Mouse (Mus musculus) small intestine, adult 2 months (tissue): ENCODE data around the gene Bicra.

Experiments used
- CTCF ChIP-seq: fragments of 200-500 bp; IDR thresholded peaks from 2 replicates; pipeline ENCODE4 v1.5.1; 2012; ENCODE audit warnings: low read depth, mild to moderate bottlenecking, control low read depth, inconsistent platforms, low read length, moderate library complexity, mixed read lengths; ENCODE audit not compliant: insufficient replicate concordance, insufficient read length; ENCODE audit errors: extremely low read depth
- POLR2A ChIP-seq: fragments of 200-500 bp; IDR thresholded peaks from 2 replicates; pipeline ENCODE4 v1.6.1; 2012; ENCODE audit warnings: low read depth, mild to moderate bottlenecking, control low read depth, inconsistent platforms, low read length, moderate library complexity

- TF ChIP-seq CTCF (no peak), POLR2A (no peak)
Observed at GRCm38 (mm10) chr7:15966489-15966888, 81.2 kb downstream of the Bicra start.
